In genomic region chr2:160651165-160651564, GRCm38 (mm10) we compare ENCODE assay signal across 29 mouse cellular contexts. TPM values are rescaled to one million over a fixed set of nuclear protein-coding genes. Genes with fewer than 3 reads are reported as not detected.
DNase-seq lines count a peak whose midpoint lies in the region; ATAC-seq lines count a peak whose summit lies in the region.
"Had no signal": no experiment of that assay in that cellular context is flagged by ENCODE, and none has a peak within 500 bp of the region (broad histone marks: within the 10 kb centered on the region; RNA-seq: fewer than 3 reads in every experiment).

No protein-coding gene starts in this region.

- no peaks in the 10 kb centered on the region for H3K27me3 ChIP-seq in heart, embryonic 13.5 days (replicated peaks)
- no peaks in the 10 kb centered on the region for H3K27me3 ChIP-seq in heart, embryonic 10.5 days (ENCODE audit: insufficient read depth, poor library complexity, severe bottlenecking)
- H3K27me3 ChIP-seq in embryonic facial prominence, embryonic 10.5 days (replicated peaks; ENCODE audit: low read depth, poor library complexity, severe bottlenecking) = no peaks in the 10 kb centered on the region
- no peaks in the 10 kb centered on the region for H3K27me3 ChIP-seq in liver, embryonic 13.5 days
- H3K27me3 ChIP-seq: forebrain, embryonic 12.5 days; hindbrain, embryonic 13.5 days; limb, embryonic 12.5 days; megakaryocyte, embryonic 14.5 days; midbrain, embryonic 13.5 days; neural tube, embryonic 12.5 days had no signal

- DNase-seq in heart, embryonic 10.5 days (ENCODE audit: low spot score) = no peak
- DNase-seq in embryonic facial prominence, embryonic 10.5 days (ENCODE audit: low spot score) = no peak
- peak; percentile 50 for DNase-seq in liver, embryonic 13.5 days
- no peak for DNase-seq in heart, adult 11 months
- DNase-seq in thymus, postnatal 36 days = no peak
- DNase-seq: adrenal gland, adult 2 months; adrenal gland, postnatal 36 days; cerebellum, adult 8-10 months; cerebellum, postnatal 25 days; gastrocnemius, postnatal 36 days; heart, postnatal 4 days; kidney, postnatal 14 days; layer of hippocampus, adult 9-11 months; lung, adult 18-20 months; lung, postnatal 4 days; right cerebral cortex, adult 18-20 months; spleen, adult 18-20 months; thymus, postnatal 14 days had no signal

- no peaks in the 10 kb centered on the region for H3K9me3 ChIP-seq in heart, embryonic 13.5 days
- H3K9me3 ChIP-seq in heart, embryonic 10.5 days = no peaks in the 10 kb centered on the region
- H3K9me3 ChIP-seq in embryonic facial prominence, embryonic 10.5 days = no peaks in the 10 kb centered on the region
- no peaks in the 10 kb centered on the region for H3K9me3 ChIP-seq in liver, embryonic 13.5 days (replicated peaks)
- H3K9me3 ChIP-seq: forebrain, embryonic 12.5 days; hindbrain, embryonic 13.5 days; limb, embryonic 12.5 days; megakaryocyte, embryonic 14.5 days; midbrain, embryonic 13.5 days; neural tube, embryonic 12.5 days had no signal

- peaks cover 38% of the 10 kb centered on the region for H3K36me3 ChIP-seq in heart, embryonic 13.5 days
- peaks cover 32% of the 10 kb centered on the region for H3K36me3 ChIP-seq in heart, embryonic 10.5 days
- H3K36me3 ChIP-seq in embryonic facial prominence, embryonic 10.5 days (replicated peaks) = peaks cover 54% of the 10 kb centered on the region
- H3K36me3 ChIP-seq in liver, embryonic 13.5 days = peaks cover 40% of the 10 kb centered on the region

- peaks cover 49% of the 10 kb centered on the region for H3K4me1 ChIP-seq in heart, embryonic 13.5 days
- H3K4me1 ChIP-seq in heart, embryonic 10.5 days = peaks cover 31% of the 10 kb centered on the region
- peaks cover 38% of the 10 kb centered on the region for H3K4me1 ChIP-seq in embryonic facial prominence, embryonic 10.5 days
- peaks cover 67% of the 10 kb centered on the region for H3K4me1 ChIP-seq in liver, embryonic 13.5 days (replicated peaks)

- H3K27ac ChIP-seq in heart, embryonic 13.5 days (replicated peaks) = no peak overlapping the region
- no peak overlapping the region for H3K27ac ChIP-seq in heart, embryonic 10.5 days
- no peak overlapping the region for H3K27ac ChIP-seq in embryonic facial prominence, embryonic 10.5 days (replicated peaks)
- H3K27ac ChIP-seq in liver, embryonic 13.5 days = peak overlapping the region; percentile 40
- H3K27ac ChIP-seq: forebrain, embryonic 12.5 days; hindbrain, embryonic 13.5 days; limb, embryonic 12.5 days; midbrain, embryonic 13.5 days; neural tube, embryonic 12.5 days had no signal

- no peak for ATAC-seq in heart, embryonic 13.5 days (ENCODE audit: extremely low read depth, insufficient number of reproducible peaks, low FRiP score, low TSS enrichment)
- peak; percentile 78 for ATAC-seq in liver, embryonic 13.5 days (ENCODE audit: low read depth)
- ATAC-seq in megakaryocyte-erythroid progenitor cell, adult 5-6 weeks (replicated peaks; ENCODE audit: low FRiP score, low TSS enrichment, poor library complexity, severe bottlenecking) = peak; percentile 59
- ATAC-seq in CD4-positive, CD25-positive, alpha-beta regulatory T cell, adult 4 months = no peak
- ATAC-seq: intestine, embryonic 16.5 days; lung, postnatal 0 days; midbrain, embryonic 13.5 days had no signal

- WGBS in heart, embryonic 13.5 days = 55% methylated on average over 2 of the region's 2 CpGs
- 58% methylated on average over 2 of the region's 2 CpGs for WGBS in heart, embryonic 10.5 days
- WGBS in embryonic facial prominence, embryonic 10.5 days = 84% methylated on average over 2 of the region's 2 CpGs
- 43% methylated on average over 2 of the region's 2 CpGs for WGBS in liver, embryonic 13.5 days (ENCODE audit: insufficient replicate concordance)

- peak overlapping the region; percentile 13; the same call in 1 of the 2 replicates for H3K4me2 ChIP-seq in heart, embryonic 13.5 days
- H3K4me2 ChIP-seq in liver, embryonic 13.5 days = peak overlapping the region; percentile 46
- H3K4me2 ChIP-seq: forebrain, embryonic 12.5 days; hindbrain, embryonic 13.5 days; limb, embryonic 12.5 days; midbrain, embryonic 13.5 days; neural tube, embryonic 12.5 days had no signal

- H3K9ac ChIP-seq in heart, embryonic 13.5 days = no peak overlapping the region
- H3K9ac ChIP-seq in liver, embryonic 13.5 days = peak overlapping the region; percentile 31
- H3K9ac ChIP-seq: forebrain, embryonic 12.5 days; hindbrain, embryonic 13.5 days; limb, embryonic 12.5 days; midbrain, embryonic 13.5 days; neural tube, embryonic 12.5 days had no signal

- no peak overlapping the region for H3K4me3 ChIP-seq in heart, embryonic 13.5 days
- H3K4me3 ChIP-seq in heart, embryonic 10.5 days = no peak overlapping the region
- H3K4me3 ChIP-seq in embryonic facial prominence, embryonic 10.5 days = 0 out of 2 replicates have a peak overlapping the region, but pooled peaks have one; percentile 5
- H3K4me3 ChIP-seq in liver, embryonic 13.5 days (replicated peaks) = peak overlapping the region; percentile 20; the same call in 1 of the 2 replicates
- H3K4me3 ChIP-seq: forebrain, embryonic 12.5 days; hindbrain, embryonic 13.5 days; limb, embryonic 12.5 days; megakaryocyte, embryonic 14.5 days; midbrain, embryonic 13.5 days; neural tube, embryonic 12.5 days had no signal

RNA-seq across cellular contexts. Expression of gene Top1, which starts 5.5 kb away (rescaled TPM):
- 44.9 and 48.0 TPM in 2 replicates for polyA plus RNA-seq in heart, embryonic 13.5 days (2015; fragmentation: Nextera tagmentation; extraction: Ambion mirVana)
- polyA plus RNA-seq in heart, embryonic 10.5 days (2016; fragmentation: Nextera tagmentation; extraction: Ambion mirVana) = 54.7 and 69.5 TPM in 2 replicates
- polyA plus RNA-seq in embryonic facial prominence, embryonic 10.5 days (2016; fragmentation: Nextera tagmentation; extraction: Ambion mirVana) = 115 and 117 TPM in 2 replicates
- polyA plus RNA-seq in liver, embryonic 13.5 days (2015; fragmentation: Nextera tagmentation; extraction: Ambion mirVana) = 70.9 and 86.6 TPM in 2 replicates
- 93.4 and 93.5 TPM in 2 replicates for total RNA-seq in megakaryocyte-erythroid progenitor cell, adult 5-6 weeks (2014; fragmentation: Nextera tagmentation)
- 205 and 207 TPM in 2 replicates for total RNA-seq in megakaryocyte-erythroid progenitor cell, adult 5-6 weeks (2017)
- 10 to 100 TPM; 73.9 to 91.0 TPM for polyA plus RNA-seq in CD4-positive, CD25-positive, alpha-beta regulatory T cell, adult 4 months (2017; shearing (Covaris generic))

Comparison
In these comparisons a context has a peak if more than half of its experiments do, and no peak if none do; other contexts are left out.
1. ATAC-seq: peak in liver, embryonic 13.5 days (single experiment) and megakaryocyte-erythroid progenitor cell, adult 5-6 weeks (single experiment); none in heart, embryonic 13.5 days (single experiment) and CD4-positive, CD25-positive, alpha-beta regulatory T cell, adult 4 months (single experiment).
2. H3K4me3 ChIP-seq: peak in embryonic facial prominence, embryonic 10.5 days (single experiment) and liver, embryonic 13.5 days (single experiment); none in heart, embryonic 13.5 days (single experiment) and heart, embryonic 10.5 days (single experiment).